Mouse (Mus musculus): Measurements from ENCODE around the gene Xiap. TPM values are rescaled to one million over a fixed set of nuclear protein-coding genes. Genes with fewer than 3 reads are reported as not detected.
"Not testable (repeated sequence)": the region's sequence is repeated elsewhere in the genome, so short reads cannot be mapped to it uniquely, and the experiment has no call there.

Xiap gene
- total RNA-seq (2017) = 55.1 and 61.2 TPM in 2 replicates

GRCm38 (mm10) chrX:42059282-42060068 lies at the start of gene Xiap:
Gene Xiap (plus strand): TSS chrX:42059679.
- no peak for ATAC-seq (ENCODE audit: extremely low read depth, insufficient number of reproducible peaks, low FRiP score, poor library complexity, severe bottlenecking)

GRCm38 (mm10) chrX:42012677-42013208 lies 46.7 kb upstream of the Xiap start:
- no peak for ATAC-seq (ENCODE audit: extremely low read depth, insufficient number of reproducible peaks, low FRiP score, poor library complexity, severe bottlenecking)

GRCm38 (mm10) chrX:42013776-42014175 lies 45.7 kb upstream of the Xiap start:
- ATAC-seq (ENCODE audit: extremely low read depth, insufficient number of reproducible peaks, low FRiP score, poor library complexity, severe bottlenecking) = no peak

GRCm38 (mm10) chrX:42014502-42014901 lies 45.0 kb upstream of the Xiap start:
- no peak for ATAC-seq (ENCODE audit: extremely low read depth, insufficient number of reproducible peaks, low FRiP score, poor library complexity, severe bottlenecking)

GRCm38 (mm10) chrX:42018030-42018429 lies 41.4 kb upstream of the Xiap start:
- ATAC-seq (ENCODE audit: extremely low read depth, insufficient number of reproducible peaks, low FRiP score, poor library complexity, severe bottlenecking) = no peak

- ATAC-seq (ENCODE audit: extremely low read depth, insufficient number of reproducible peaks, low FRiP score, poor library complexity, severe bottlenecking) = no peak
Measured at GRCm38 (mm10) chrX:42019441-42019840, 40.0 kb upstream of the Xiap start.

- ATAC-seq (ENCODE audit: extremely low read depth, insufficient number of reproducible peaks, low FRiP score, poor library complexity, severe bottlenecking) = not testable (repeated sequence)
Measured at GRCm38 (mm10) chrX:42025802-42026440, 33.6 kb upstream of the Xiap start.

GRCm38 (mm10) chrX:42026981-42027380 lies 32.5 kb upstream of the Xiap start:
- ATAC-seq (ENCODE audit: extremely low read depth, insufficient number of reproducible peaks, low FRiP score, poor library complexity, severe bottlenecking) = not testable (repeated sequence)

- peak; percentile 76; the same call in 1 of the 2 replicates for ATAC-seq (ENCODE audit: extremely low read depth, insufficient number of reproducible peaks, low FRiP score, poor library complexity, severe bottlenecking)
Measured at GRCm38 (mm10) chrX:42033111-42033693, 26.3 kb upstream of the Xiap start.

GRCm38 (mm10) chrX:42033911-42034310 lies 25.6 kb upstream of the Xiap start:
- no peak for ATAC-seq (ENCODE audit: extremely low read depth, insufficient number of reproducible peaks, low FRiP score, poor library complexity, severe bottlenecking)

GRCm38 (mm10) chrX:42039481-42039880 lies 20.0 kb upstream of the Xiap start:
- no peak for ATAC-seq (ENCODE audit: extremely low read depth, insufficient number of reproducible peaks, low FRiP score, poor library complexity, severe bottlenecking)

GRCm38 (mm10) chrX:42044935-42045334 lies 14.5 kb upstream of the Xiap start:
- ATAC-seq (ENCODE audit: extremely low read depth, insufficient number of reproducible peaks, low FRiP score, poor library complexity, severe bottlenecking) = no peak

- ATAC-seq (ENCODE audit: extremely low read depth, insufficient number of reproducible peaks, low FRiP score, poor library complexity, severe bottlenecking) = no peak
Measured at GRCm38 (mm10) chrX:42050652-42051643, 8.5 kb upstream of the Xiap start.

- ATAC-seq (ENCODE audit: extremely low read depth, insufficient number of reproducible peaks, low FRiP score, poor library complexity, severe bottlenecking) = no peak
Measured at GRCm38 (mm10) chrX:42057012-42057411, 2.5 kb upstream of the Xiap start.

GRCm38 (mm10) chrX:42057873-42058272 lies 1.6 kb upstream of the Xiap start:
- no peak for ATAC-seq (ENCODE audit: extremely low read depth, insufficient number of reproducible peaks, low FRiP score, poor library complexity, severe bottlenecking)

GRCm38 (mm10) chrX:42063621-42064020 lies 4.1 kb downstream of the Xiap start:
- no peak for ATAC-seq (ENCODE audit: extremely low read depth, insufficient number of reproducible peaks, low FRiP score, poor library complexity, severe bottlenecking)

GRCm38 (mm10) chrX:42065086-42065485 lies 5.6 kb downstream of the Xiap start:
- ATAC-seq (ENCODE audit: extremely low read depth, insufficient number of reproducible peaks, low FRiP score, poor library complexity, severe bottlenecking) = no peak

- ATAC-seq (ENCODE audit: extremely low read depth, insufficient number of reproducible peaks, low FRiP score, poor library complexity, severe bottlenecking) = no peak
Measured at GRCm38 (mm10) chrX:42066771-42067170, 7.3 kb downstream of the Xiap start.

GRCm38 (mm10) chrX:42067791-42068200 lies 8.3 kb downstream of the Xiap start:
- ATAC-seq (ENCODE audit: extremely low read depth, insufficient number of reproducible peaks, low FRiP score, poor library complexity, severe bottlenecking) = peak; percentile 75
